Mouse (Mus musculus): Measurements from ENCODE around the gene Rasa2. TPM values are rescaled to one million over a fixed set of nuclear protein-coding genes. Genes with fewer than 3 reads are reported as not detected.

Rasa2 gene
- polyA plus RNA-seq, 1 experiment from 2014 or later: 4.3 TPM

DNA sequence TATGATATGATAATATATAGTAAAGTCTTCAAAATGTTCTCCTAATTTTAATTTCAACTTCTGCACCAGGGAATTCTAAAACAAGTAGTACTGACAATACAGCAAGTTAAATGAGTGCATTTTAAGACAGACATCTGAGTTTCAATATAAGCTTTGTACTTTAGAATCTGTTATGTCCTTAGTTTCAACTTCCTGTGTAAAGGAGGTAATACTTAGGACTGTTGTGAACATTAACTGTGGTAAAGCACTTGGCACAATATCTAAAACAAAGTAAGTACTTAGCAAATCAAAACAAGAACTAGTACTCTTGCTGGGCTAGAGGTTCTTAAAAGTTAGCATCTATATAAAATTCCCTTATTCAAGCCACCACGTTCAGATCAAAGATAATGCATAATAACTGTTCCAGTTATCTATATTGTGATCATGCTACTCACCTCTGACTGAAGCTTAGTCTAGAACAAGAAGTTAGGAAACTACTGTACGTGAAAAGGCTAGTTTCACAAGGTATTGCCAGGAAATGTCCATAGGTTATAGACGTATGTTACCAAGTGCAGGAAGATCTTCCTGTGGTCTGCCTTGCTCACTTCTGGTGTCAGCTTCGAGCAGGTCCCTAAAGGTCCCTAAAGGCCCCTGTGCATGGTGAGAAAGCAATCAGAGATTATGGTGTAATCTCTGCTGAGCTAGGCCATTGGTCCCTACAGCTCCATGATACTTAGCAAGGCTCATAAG lies 12.8 kb downstream of the Rasa2 start:
- Histone ChIP-seq H3K4me2 (no peak overlapping the region), H3K4me1 (peaks cover 11% of the 10 kb centered on the region), H3K9me3 (replicated peaks) (no peaks in the 10 kb centered on the region), H3K27me3 (replicated peaks) (no peaks in the 10 kb centered on the region), H3K27ac (no peak overlapping the region), H3K36me3 (no peaks in the 10 kb centered on the region), H3K9ac (no peak overlapping the region), H3K4me3 (no peak overlapping the region)
- no peak for ATAC-seq
- 53% methylated on average over 4 of the region's 4 CpGs for WGBS (ENCODE audit: insufficient replicate concordance)

DNA sequence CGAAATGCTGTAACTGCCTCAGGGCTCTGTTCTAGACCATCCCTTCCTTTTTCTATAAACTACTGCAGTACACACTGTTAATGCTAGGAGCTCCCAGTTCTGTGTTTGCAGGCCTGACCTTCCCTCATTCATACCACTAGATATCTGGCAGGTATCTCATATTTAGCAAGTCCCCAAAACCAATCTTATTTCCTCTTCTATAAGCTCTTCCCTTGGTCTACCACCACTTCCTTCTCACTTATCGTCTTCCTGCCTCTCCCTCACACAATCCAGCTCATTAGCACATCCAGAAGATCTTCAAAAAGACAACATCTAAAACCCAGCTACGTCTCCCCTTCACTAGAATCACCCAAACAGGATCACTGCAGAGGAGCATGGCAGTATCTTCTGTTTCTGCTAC lies 19.1 kb downstream of the Rasa2 start:
- Histone ChIP-seq H3K4me1 (peaks cover 21% of the 10 kb centered on the region), H3K27me3 (replicated peaks) (no peaks in the 10 kb centered on the region), H3K9me3 (replicated peaks) (no peaks in the 10 kb centered on the region), H3K4me2 (no peak overlapping the region), H3K4me3 (no peak overlapping the region), H3K9ac (no peak overlapping the region), H3K36me3 (peaks cover 14% of the 10 kb centered on the region), H3K27ac (no peak overlapping the region)
- 22% methylated on average over 3 of the region's 3 CpGs for WGBS (ENCODE audit: insufficient replicate concordance)
- ATAC-seq: no peak

DNA sequence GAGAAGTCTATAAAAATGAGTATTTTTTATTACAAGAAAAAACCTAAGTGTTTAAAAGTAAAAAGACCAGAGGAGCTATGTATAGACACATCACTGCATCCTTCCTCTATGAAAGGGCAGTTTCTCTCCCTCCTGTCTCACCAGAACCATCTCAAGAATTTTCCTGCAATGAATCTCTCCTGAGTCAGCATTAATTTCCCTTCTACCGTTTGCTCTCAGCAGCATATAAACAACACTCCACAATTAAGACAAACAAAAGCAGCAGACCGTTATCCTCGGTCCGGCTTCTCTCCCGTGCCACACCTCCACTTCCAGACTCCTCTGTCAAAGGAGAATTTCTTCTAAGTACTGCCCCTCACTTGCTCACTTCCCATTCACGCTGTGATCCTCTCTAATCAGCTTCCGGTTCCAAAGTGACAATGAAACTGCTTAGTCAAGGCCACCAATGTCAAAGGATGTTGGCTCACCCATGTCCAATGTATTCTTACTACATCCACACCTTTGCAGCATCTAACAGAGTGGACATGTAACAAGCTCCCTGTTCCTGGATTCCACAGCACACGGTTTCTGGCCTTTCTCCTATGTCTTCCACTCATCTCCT lies 19.6 kb downstream of the Rasa2 start:
- ATAC-seq: no peak
- Histone ChIP-seq H3K4me3 (no peak overlapping the region), H3K36me3 (peaks cover 19% of the 10 kb centered on the region), H3K9me3 (replicated peaks) (peaks cover 3% of the 10 kb centered on the region), H3K4me2 (peak overlapping the region; percentile 19; the same call in 1 of the 2 replicates), H3K27me3 (replicated peaks) (no peaks in the 10 kb centered on the region), H3K4me1 (peaks cover 21% of the 10 kb centered on the region), H3K27ac (no peak overlapping the region), H3K9ac (no peak overlapping the region)
- WGBS (ENCODE audit: insufficient replicate concordance): 23% methylated on average over 8 of the region's 8 CpGs

DNA sequence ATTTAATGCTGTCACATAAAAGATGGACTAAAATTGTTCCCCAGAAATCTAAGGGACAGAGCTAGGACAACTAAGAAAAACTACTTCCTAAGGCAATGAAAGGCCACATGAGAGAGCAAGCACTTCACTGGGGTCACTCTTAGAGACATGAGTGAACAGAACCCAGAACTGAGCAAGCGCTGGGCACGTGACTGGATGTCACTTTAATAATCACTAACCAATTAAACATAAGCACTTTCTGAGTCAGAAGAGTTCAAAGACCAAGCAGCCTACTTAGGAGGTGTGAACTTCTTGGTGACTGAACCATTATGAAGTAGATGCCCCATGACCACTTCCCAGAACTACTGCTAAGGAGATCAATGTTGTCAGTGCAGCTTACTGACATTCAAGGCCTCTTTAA lies 20.6 kb downstream of the Rasa2 start:
- no peaks in the 10 kb centered on the region for H3K27me3 ChIP-seq (replicated peaks)
- no peak overlapping the region for H3K4me2 ChIP-seq
- ATAC-seq: no peak
- peaks cover 22% of the 10 kb centered on the region for H3K36me3 ChIP-seq
- peaks cover 6% of the 10 kb centered on the region for H3K9me3 ChIP-seq (replicated peaks)
- 77% methylated on average over 2 of the region's 2 CpGs for WGBS (ENCODE audit: insufficient replicate concordance)
- H3K9ac ChIP-seq: no peak overlapping the region
- no peak overlapping the region for H3K27ac ChIP-seq
- H3K4me1 ChIP-seq: peaks cover 21% of the 10 kb centered on the region
- no peak overlapping the region for H3K4me3 ChIP-seq

DNA sequence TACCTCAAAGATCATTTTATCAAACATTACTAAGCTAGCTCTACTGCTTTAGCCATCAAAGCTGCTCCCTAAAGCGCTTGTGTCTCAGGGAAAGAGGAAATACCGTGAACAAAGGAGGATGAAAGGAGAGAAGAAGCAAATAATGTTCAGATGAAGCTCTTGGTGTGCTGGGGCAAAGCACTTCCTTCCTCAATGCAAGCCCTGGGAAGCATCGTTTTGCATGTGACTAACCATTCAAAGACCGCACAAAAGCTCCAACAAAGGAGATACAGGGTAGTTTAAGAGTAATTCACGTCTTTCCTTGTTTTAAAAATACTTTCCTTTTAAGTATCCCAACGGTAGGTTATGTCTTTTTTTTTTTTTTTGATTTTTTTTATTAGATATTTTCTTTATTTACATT lies 28.0 kb downstream of the Rasa2 start:
- 41% methylated on average over 6 of the region's 6 CpGs for WGBS (ENCODE audit: insufficient replicate concordance)
- Histone ChIP-seq H3K27ac (no peak overlapping the region), H3K36me3 (peaks cover 27% of the 10 kb centered on the region), H3K4me3 (no peak overlapping the region), H3K9ac (no peak overlapping the region), H3K9me3 (replicated peaks) (peaks cover 6% of the 10 kb centered on the region), H3K4me1 (no peaks in the 10 kb centered on the region), H3K27me3 (replicated peaks) (no peaks in the 10 kb centered on the region), H3K4me2 (no peak overlapping the region)
- ATAC-seq: no peak

DNA sequence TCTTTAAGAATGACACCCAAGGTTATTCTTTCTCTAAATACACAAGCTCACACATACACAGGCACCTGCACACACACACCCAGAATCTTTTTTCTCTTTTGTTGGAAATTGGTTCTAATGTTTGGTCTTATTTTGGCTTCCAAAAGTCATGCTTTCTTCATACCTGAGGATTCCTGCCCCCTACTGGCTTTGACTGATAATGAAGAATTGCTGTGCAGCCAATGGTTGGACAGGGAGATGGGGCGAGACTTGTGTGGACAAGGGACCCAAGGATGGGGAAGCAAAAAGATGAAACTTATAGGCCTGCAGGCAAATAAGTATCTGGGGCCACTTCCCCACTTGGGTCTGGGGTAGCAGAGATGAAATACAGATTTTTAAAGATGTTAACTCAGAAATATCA lies 33.5 kb downstream of the Rasa2 start:
- no peak overlapping the region for H3K9ac ChIP-seq
- no peak overlapping the region for H3K4me2 ChIP-seq
- no peaks in the 10 kb centered on the region for H3K9me3 ChIP-seq (replicated peaks)
- H3K27ac ChIP-seq: no peak overlapping the region
- H3K27me3 ChIP-seq (replicated peaks): no peaks in the 10 kb centered on the region
- H3K4me3 ChIP-seq: no peak overlapping the region
- ATAC-seq: no peak
- no peaks in the 10 kb centered on the region for H3K4me1 ChIP-seq
- peaks cover 8% of the 10 kb centered on the region; the same call in 1 of the 2 replicates for H3K36me3 ChIP-seq
- 64% methylated on average over 1 of the region's 1 CpGs for WGBS (ENCODE audit: insufficient replicate concordance)

- H3K4me1 ChIP-seq: no peaks in the 10 kb centered on the region
- no peaks in the 10 kb centered on the region for H3K9me3 ChIP-seq (replicated peaks)
- H3K4me2 ChIP-seq: no peak overlapping the region
- WGBS (ENCODE audit: insufficient replicate concordance): 81% methylated on average over 11 of the region's 11 CpGs
- no peak for ATAC-seq
- H3K4me3 ChIP-seq: no peak overlapping the region
- no peak overlapping the region for H3K9ac ChIP-seq
- H3K27ac ChIP-seq: no peak overlapping the region
- H3K36me3 ChIP-seq: peaks cover 22% of the 10 kb centered on the region; the same call in 1 of the 2 replicates
- H3K27me3 ChIP-seq (replicated peaks): no peaks in the 10 kb centered on the region
Measured at GRCm38 (mm10) chr9:96592670-96593600, 38.5 kb downstream of the Rasa2 start.

DNA sequence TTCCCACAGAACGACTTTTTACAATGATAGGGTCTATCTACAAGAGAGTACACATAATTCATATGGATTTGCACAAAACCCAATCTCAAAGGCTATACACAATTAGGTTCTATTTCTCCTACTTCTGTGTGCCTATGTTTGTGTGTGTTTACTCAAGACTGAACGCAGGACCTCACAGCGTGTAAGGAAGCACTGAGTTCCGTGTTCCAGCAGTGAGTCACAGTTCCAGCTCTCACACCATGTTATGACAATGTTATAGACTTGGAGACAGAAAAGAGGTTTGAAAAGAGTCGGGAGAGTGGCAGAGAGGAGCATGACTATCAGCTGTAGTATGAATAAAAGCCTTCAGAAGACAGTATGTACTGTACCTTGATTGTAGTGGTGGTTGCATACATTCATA lies 42.1 kb downstream of the Rasa2 start:
- H3K27ac ChIP-seq: no peak overlapping the region
- H3K4me1 ChIP-seq: no peaks in the 10 kb centered on the region
- H3K4me2 ChIP-seq: no peak overlapping the region
- no peak overlapping the region for H3K4me3 ChIP-seq
- H3K9ac ChIP-seq: no peak overlapping the region
- H3K9me3 ChIP-seq (replicated peaks): no peaks in the 10 kb centered on the region
- H3K36me3 ChIP-seq: peaks cover 18% of the 10 kb centered on the region; the same call in 1 of the 2 replicates
- 75% methylated on average over 5 of the region's 5 CpGs for WGBS (ENCODE audit: insufficient replicate concordance)
- no peak for ATAC-seq
- no peaks in the 10 kb centered on the region for H3K27me3 ChIP-seq (replicated peaks)

DNA sequence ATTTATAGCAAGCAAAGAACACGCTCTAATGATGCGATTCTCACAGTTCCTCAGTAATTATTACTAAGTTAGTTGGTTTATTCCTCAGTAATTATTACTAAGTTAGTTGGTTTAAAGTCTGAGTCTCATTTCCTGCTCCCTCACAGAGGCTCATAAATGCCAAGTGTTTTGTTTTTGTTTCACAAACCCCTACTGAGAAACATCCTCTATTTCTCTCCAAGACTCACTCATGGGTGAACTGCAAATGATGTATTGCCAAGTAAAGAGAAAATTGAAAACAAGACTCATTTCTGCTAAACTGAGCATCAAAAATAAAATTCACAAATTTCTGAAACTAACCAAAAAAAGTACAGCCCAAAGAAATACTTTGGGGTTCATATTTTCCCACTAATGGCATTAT lies 47.9 kb downstream of the Rasa2 start:
- Histone ChIP-seq H3K9me3 (replicated peaks) (no peaks in the 10 kb centered on the region), H3K9ac (no peak overlapping the region), H3K4me2 (no peak overlapping the region), H3K27ac (no peak overlapping the region), H3K4me3 (no peak overlapping the region), H3K36me3 (peaks cover 2% of the 10 kb centered on the region; the same call in 1 of the 2 replicates), H3K4me1 (no peaks in the 10 kb centered on the region), H3K27me3 (replicated peaks) (no peaks in the 10 kb centered on the region)
- WGBS (ENCODE audit: insufficient replicate concordance): 66% methylated on average over 2 of the region's 2 CpGs
- no peak for ATAC-seq

- Histone ChIP-seq H3K9ac (no peak overlapping the region), H3K27ac (no peak overlapping the region), H3K27me3 (replicated peaks) (no peaks in the 10 kb centered on the region), H3K4me3 (no peak overlapping the region), H3K4me2 (no peak overlapping the region), H3K9me3 (replicated peaks) (no peaks in the 10 kb centered on the region), H3K4me1 (no peaks in the 10 kb centered on the region), H3K36me3 (0 out of 2 replicates have a peak, but pooled peaks cover under 1% of the 10 kb centered on the region)
- 28% methylated on average over 2 of the region's 2 CpGs for WGBS (ENCODE audit: insufficient replicate concordance)
- no peak for ATAC-seq
Measured at GRCm38 (mm10) chr9:96583076-96583475, 48.3 kb downstream of the Rasa2 start.

DNA sequence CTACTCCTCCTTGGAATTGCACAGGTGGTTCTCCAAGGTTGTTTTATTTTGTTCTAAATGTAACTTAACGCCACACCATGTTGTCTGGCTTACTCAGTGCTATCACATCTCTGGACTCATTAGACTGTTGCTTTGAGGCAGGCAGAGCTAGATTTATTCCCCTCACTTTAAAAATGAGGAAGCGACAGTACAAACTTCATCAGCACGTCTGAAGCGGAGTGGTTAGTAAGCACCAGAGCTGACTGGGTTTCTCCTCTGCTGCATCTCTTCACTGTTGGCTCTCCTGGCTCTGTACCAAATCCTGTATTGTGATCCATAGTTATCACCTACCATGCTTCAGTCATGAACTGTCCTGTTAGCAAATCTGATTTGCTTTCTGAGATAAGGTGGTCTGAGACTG lies 53.2 kb downstream of the Rasa2 start:
- Histone ChIP-seq H3K4me3 (no peak overlapping the region), H3K4me2 (no peak overlapping the region), H3K27ac (no peak overlapping the region), H3K9ac (no peak overlapping the region), H3K9me3 (replicated peaks) (no peaks in the 10 kb centered on the region), H3K27me3 (replicated peaks) (no peaks in the 10 kb centered on the region), H3K36me3 (no peaks in the 10 kb centered on the region), H3K4me1 (no peaks in the 10 kb centered on the region)
- no peak for ATAC-seq
- WGBS (ENCODE audit: insufficient replicate concordance): 41% methylated on average over 4 of the region's 4 CpGs

- 48% methylated on average over 6 of the region's 6 CpGs for WGBS (ENCODE audit: insufficient replicate concordance)
- Histone ChIP-seq H3K27me3 (replicated peaks) (no peaks in the 10 kb centered on the region), H3K36me3 (no peaks in the 10 kb centered on the region), H3K27ac (no peak overlapping the region), H3K9me3 (replicated peaks) (no peaks in the 10 kb centered on the region), H3K4me3 (no peak overlapping the region), H3K9ac (no peak overlapping the region), H3K4me2 (no peak overlapping the region), H3K4me1 (no peaks in the 10 kb centered on the region)
- no peak for ATAC-seq
Measured at GRCm38 (mm10) chr9:96577674-96578073, 53.7 kb downstream of the Rasa2 start.

Data from liver, embryonic 12.5 days (tissue).